Mouse (Mus musculus) urinary bladder, postnatal 4 days (tissue): Measurements from ENCODE around the gene Aup1.

Experiments
- DNase-seq, 2 experiments: peaks; one replicate each; pipeline ENCODE4 v3.0.0; 2021 to 2022; ENCODE audit warnings: low spot score in 2 of 2

Aup1 gene

GRCm38 (mm10) chr6:83054074-83054851 lies at the start of gene Aup1:
Gene Aup1 (plus strand): TSS chr6:83054521.
- DNase-seq, result peak; percentile 95 to 96

- DNase-seq, result no peak
Observed at GRCm38 (mm10) chr6:83004872-83005271, 49.4 kb upstream of the Aup1 start.

- no peak for DNase-seq
Observed at GRCm38 (mm10) chr6:83005444-83006011, 48.8 kb upstream of the Aup1 start.

- no peak for DNase-seq
Observed at GRCm38 (mm10) chr6:83006114-83006513, 48.2 kb upstream of the Aup1 start.

GRCm38 (mm10) chr6:83008659-83009058 lies 45.7 kb upstream of the Aup1 start:
- DNase-seq, result no peak

GRCm38 (mm10) chr6:83010010-83010409 lies 44.3 kb upstream of the Aup1 start:
- no peak for DNase-seq

GRCm38 (mm10) chr6:83011255-83011654 lies 43.1 kb upstream of the Aup1 start:
- no peak for DNase-seq

GRCm38 (mm10) chr6:83011756-83012155 lies 42.6 kb upstream of the Aup1 start:
- no peak for DNase-seq

- DNase-seq, result no peak
Observed at GRCm38 (mm10) chr6:83013444-83013843, 40.9 kb upstream of the Aup1 start.

- DNase-seq, result no peak
Observed at GRCm38 (mm10) chr6:83014482-83015466, 39.5 kb upstream of the Aup1 start.

GRCm38 (mm10) chr6:83015749-83016148 lies 38.6 kb upstream of the Aup1 start:
- DNase-seq, result no peak

- peak in 1 of 2 experiments; percentile 49 for DNase-seq
Observed at GRCm38 (mm10) chr6:83017190-83017589, 37.1 kb upstream of the Aup1 start.

- DNase-seq, result no peak
Observed at GRCm38 (mm10) chr6:83019044-83019443, 35.3 kb upstream of the Aup1 start.

- DNase-seq, result no peak
Observed at GRCm38 (mm10) chr6:83020121-83020520, 34.2 kb upstream of the Aup1 start.

GRCm38 (mm10) chr6:83020836-83021593 lies 33.3 kb upstream of the Aup1 start:
- DNase-seq, result no peak

- DNase-seq, result no peak
Observed at GRCm38 (mm10) chr6:83023008-83023407, 31.3 kb upstream of the Aup1 start.

- DNase-seq, result no peak
Observed at GRCm38 (mm10) chr6:83023786-83024185, 30.5 kb upstream of the Aup1 start.

GRCm38 (mm10) chr6:83024421-83024820 lies 29.9 kb upstream of the Aup1 start:
- no peak for DNase-seq

- DNase-seq, result no peak
Observed at GRCm38 (mm10) chr6:83025221-83025620, 29.1 kb upstream of the Aup1 start.

- peak in 1 of 2 experiments; percentile 34 for DNase-seq
Observed at GRCm38 (mm10) chr6:83027293-83027692, 27.0 kb upstream of the Aup1 start.

GRCm38 (mm10) chr6:83027706-83028105 lies 26.6 kb upstream of the Aup1 start:
- peak in 1 of 2 experiments; percentile 44 for DNase-seq
